In the genomic region with DNA sequence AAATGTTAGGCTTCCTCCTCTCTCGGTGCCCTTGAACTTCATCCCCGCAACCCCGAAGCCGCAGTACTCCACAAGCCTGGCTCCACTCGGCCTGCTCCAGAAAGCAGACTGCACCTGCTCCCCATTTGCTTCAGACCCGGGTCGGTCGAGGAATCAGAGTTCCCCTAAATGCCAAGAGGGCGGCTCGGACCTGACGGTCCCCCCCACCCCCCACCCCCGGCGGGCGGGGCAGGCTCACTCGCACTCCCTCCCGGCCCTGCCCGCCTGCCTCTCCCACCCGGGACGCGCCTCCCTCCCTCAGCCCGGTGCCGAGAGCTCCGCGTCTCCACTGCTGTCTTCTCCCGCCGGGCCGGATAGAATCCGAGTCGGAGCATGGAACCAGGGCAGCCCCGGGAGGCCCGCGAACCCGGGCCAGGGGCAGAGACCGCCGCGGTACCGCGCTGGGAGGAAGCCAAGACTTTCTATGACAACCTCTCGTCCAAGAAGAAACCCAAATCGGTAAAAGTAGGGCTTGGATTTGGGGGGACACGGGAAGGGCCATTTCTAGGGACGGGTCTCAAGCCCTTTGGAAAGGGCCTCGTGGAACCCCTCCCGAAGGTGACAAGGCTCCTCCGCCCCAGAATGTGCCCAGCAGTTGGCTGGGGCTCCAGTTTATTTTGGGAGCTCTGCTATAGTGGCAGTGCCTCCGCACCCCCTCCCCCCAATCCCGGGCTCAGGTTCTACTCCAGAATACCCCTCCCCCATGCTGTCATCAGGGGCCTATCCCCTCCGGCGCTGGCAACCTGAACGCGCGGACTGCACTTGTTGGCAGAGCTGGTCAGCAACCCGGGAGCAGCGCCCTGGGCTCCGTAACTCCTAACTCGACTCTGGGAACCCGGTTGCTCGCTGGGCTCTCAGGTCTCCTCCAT, we compare ENCODE assay signal across 8 mouse cellular contexts. TPM values are rescaled to one million over a fixed set of nuclear protein-coding genes. Genes with fewer than 3 reads are reported as not detected.
DNase-seq lines count a peak whose midpoint lies in the region; ATAC-seq and TF ChIP-seq lines count a peak whose summit lies in the region.

Gene Nt5c1a, plus strand, starts transcription at position 319 of the 908 bp plus-strand sequence.

- H3K4me2 ChIP-seq in embryonic facial prominence, embryonic 13.5 days: peak within 1 kb of the TSS; percentile 84
- H3K4me2 ChIP-seq in heart, embryonic 13.5 days: peak within 1 kb of the TSS; percentile 81
- peak within 1 kb of the TSS; percentile 62 for H3K4me2 ChIP-seq in lung, postnatal 0 days (replicated peaks; ENCODE audit: low read depth, low read length)
- H3K4me2 ChIP-seq in stomach, embryonic 15.5 days: peak within 1 kb of the TSS; percentile 80

- peak within 1 kb of the TSS; percentile 64 for H3K9ac ChIP-seq in embryonic facial prominence, embryonic 13.5 days
- peak within 1 kb of the TSS; percentile 77 for H3K9ac ChIP-seq in heart, embryonic 13.5 days
- H3K9ac ChIP-seq in lung, postnatal 0 days (replicated peaks; ENCODE audit: low read depth): 0 out of 2 replicates have a peak within 1 kb of the TSS, but pooled peaks have one; percentile 16
- H3K9ac ChIP-seq in stomach, embryonic 15.5 days: no peak within 1 kb of the TSS

- H3K9me3 ChIP-seq in embryonic facial prominence, embryonic 13.5 days: no peaks in the 10 kb centered on the region
- H3K9me3 ChIP-seq in heart, embryonic 13.5 days: no peaks in the 10 kb centered on the region
- no peaks in the 10 kb centered on the region for H3K9me3 ChIP-seq in lung, postnatal 0 days (ENCODE audit: low read length)
- no peaks in the 10 kb centered on the region for H3K9me3 ChIP-seq in stomach, embryonic 15.5 days

- H3K4me1 ChIP-seq in embryonic facial prominence, embryonic 13.5 days: peaks cover 14% of the 10 kb centered on the region
- H3K4me1 ChIP-seq in heart, embryonic 13.5 days: peaks cover 33% of the 10 kb centered on the region
- H3K4me1 ChIP-seq in lung, postnatal 0 days (ENCODE audit: insufficient read depth, low read depth, low read length): 0 out of 2 replicates have a peak, but pooled peaks cover 5% of the 10 kb centered on the region
- H3K4me1 ChIP-seq in stomach, embryonic 15.5 days: peaks cover 12% of the 10 kb centered on the region

- peak; percentile 13 for DNase-seq in ES-CJ7 (ENCODE audit: low read depth, low spot score)
- peak; percentile 80 for DNase-seq in adrenal gland, postnatal 25 days
- DNase-seq in kidney, postnatal 14 days: peak; percentile 35
- no peak for DNase-seq in lung, postnatal 0 days (ENCODE audit: low spot score)
- no peak for DNase-seq in thymus, postnatal 10 days (ENCODE audit: low spot score in 2 of 2)

- no peak within 1 kb of the TSS for H3K27ac ChIP-seq in embryonic facial prominence, embryonic 13.5 days
- peak within 1 kb of the TSS; percentile 65 for H3K27ac ChIP-seq in heart, embryonic 13.5 days (replicated peaks)
- H3K27ac ChIP-seq in lung, postnatal 0 days (ENCODE audit: low read length): no peak within 1 kb of the TSS
- H3K27ac ChIP-seq in stomach, embryonic 15.5 days: no peak within 1 kb of the TSS

- peak within 1 kb of the TSS; percentile 46 for H3K4me3 ChIP-seq in embryonic facial prominence, embryonic 13.5 days
- H3K4me3 ChIP-seq in heart, embryonic 13.5 days: peak within 1 kb of the TSS; percentile 53
- H3K4me3 ChIP-seq in lung, postnatal 0 days (ENCODE audit: low read depth, low read length): peak within 1 kb of the TSS; percentile 16; the same call in 1 of the 2 replicates
- peak within 1 kb of the TSS; percentile 39 for H3K4me3 ChIP-seq in stomach, embryonic 15.5 days (replicated peaks)

- WGBS in embryonic facial prominence, embryonic 13.5 days: 1% methylated on average over 58 of the region's 58 CpGs
- 1% methylated on average over 57 of the region's 58 CpGs for WGBS in heart, embryonic 13.5 days
- 2% methylated on average over 58 of the region's 58 CpGs for WGBS in lung, postnatal 0 days
- WGBS in stomach, embryonic 15.5 days: 2% methylated on average over 58 of the region's 58 CpGs

- ATAC-seq in embryonic facial prominence, embryonic 13.5 days (ENCODE audit: insufficient number of reproducible peaks, insufficient read depth, low FRiP score, low TSS enrichment, low read depth): peak; percentile 18; the same call in 1 of the 2 replicates
- ATAC-seq in heart, embryonic 13.5 days (ENCODE audit: extremely low read depth, insufficient number of reproducible peaks, low FRiP score, low TSS enrichment): peak; percentile 32; the same call in 1 of the 2 replicates
- ATAC-seq in lung, postnatal 0 days: peak; percentile 26; the same call in 1 of the 2 replicates
- ATAC-seq in stomach, embryonic 15.5 days (ENCODE audit: insufficient read depth, low FRiP score, low read depth): no peak; the same call in 1 of the 2 replicates

- no peak for TF ChIP-seq EP300 in lung, postnatal 0 days (IDR thresholded peaks at IDR 0.05)

- H3K27me3 ChIP-seq in embryonic facial prominence, embryonic 13.5 days: peaks cover 65% of the 10 kb centered on the region
- peaks cover 76% of the 10 kb centered on the region for H3K27me3 ChIP-seq in heart, embryonic 13.5 days (replicated peaks)
- peaks cover 18% of the 10 kb centered on the region for H3K27me3 ChIP-seq in lung, postnatal 0 days (replicated peaks; ENCODE audit: insufficient read depth, low read length)
- H3K27me3 ChIP-seq in stomach, embryonic 15.5 days (replicated peaks): peaks cover 20% of the 10 kb centered on the region

- TF ChIP-seq CTCF in lung, postnatal 0 days (IDR thresholded peaks at IDR 0.05): no peak

- no peaks in the 10 kb centered on the region for H3K36me3 ChIP-seq in embryonic facial prominence, embryonic 13.5 days
- H3K36me3 ChIP-seq in heart, embryonic 13.5 days: no peaks in the 10 kb centered on the region
- no peaks in the 10 kb centered on the region for H3K36me3 ChIP-seq in lung, postnatal 0 days (ENCODE audit: insufficient read depth, low read length)
- H3K36me3 ChIP-seq in stomach, embryonic 15.5 days: no peaks in the 10 kb centered on the region

RNA-seq across cellular contexts. Expression of gene Nt5c1a, which starts in this region (rescaled TPM):
- total RNA-seq in adrenal gland, postnatal 25 days (2021): 42.0 and 42.8 TPM in 2 replicates
- not detected in 2 replicates for polyA plus RNA-seq in embryonic facial prominence, embryonic 13.5 days (2015; fragmentation: Nextera tagmentation; extraction: Ambion mirVana)
- polyA plus RNA-seq in heart, embryonic 13.5 days (2015; fragmentation: Nextera tagmentation; extraction: Ambion mirVana): 0.83 and 1.1 TPM in 2 replicates
- 0.10 TPM in 1 of 2 replicates, not detected in the other for polyA plus RNA-seq in lung, postnatal 0 days (2015; fragmentation: Nextera tagmentation; extraction: Ambion mirVana)
- polyA plus RNA-seq in stomach, embryonic 15.5 days (2015; fragmentation: Nextera tagmentation; extraction: Ambion mirVana): not detected in 2 replicates

Comparison
In these comparisons a context has a peak if more than half of its experiments do, and no peak if none do; other contexts are left out.
1. Peak in ATAC-seq, H3K4me3 ChIP-seq, H3K9ac ChIP-seq and H3K4me2 ChIP-seq in embryonic facial prominence, embryonic 13.5 days; RNA of the gene not detected or under 1 TPM.
2. Peak in ATAC-seq, H3K4me3 ChIP-seq, H3K9ac ChIP-seq and H3K4me2 ChIP-seq in lung, postnatal 0 days; RNA of the gene not detected or under 1 TPM.
3. DNase-seq: peak in ES-CJ7 (single experiment), adrenal gland, postnatal 25 days (single experiment) and kidney, postnatal 14 days (single experiment); none in lung, postnatal 0 days (single experiment) and thymus, postnatal 10 days (0 of 2).
4. Peak in every context shown above with its lines, with median percentiles within 50 percentile points of each other: H3K4me2 ChIP-seq and H3K4me3 ChIP-seq.